Mouse (Mus musculus) heart, embryonic 15.5 days (tissue): ENCODE measurements around the gene Klf13. TPM values are rescaled to one million over a fixed set of nuclear protein-coding genes. Genes with fewer than 3 reads are reported as not detected.

ENCODE experiments used
- ATAC-seq: fragments of 200-750 bp; cut with Nextera tagmentation; replicated peaks from 2 replicates; pipeline ENCODE4 v1.8.0; 2017; ENCODE audit warnings: low read depth, moderate TSS enrichment; ENCODE audit not compliant: insufficient number of reproducible peaks, insufficient read depth, low FRiP score
- H3K27ac ChIP-seq: fragments of 300-500 bp; sonication (generic); 2 replicates; pipeline ENCODE4 v1.5.1; 2015; ENCODE audit warnings: mild to moderate bottlenecking, inconsistent platforms
- H3K27me3 ChIP-seq: fragments of 300-500 bp; sonication (generic); 2 replicates; pipeline ENCODE4 v1.6.1; 2015; ENCODE audit warnings: inconsistent platforms
- H3K36me3 ChIP-seq: fragments of 300-500 bp; sonication (generic); 2 replicates; pipeline ENCODE4 v1.6.1; 2015; ENCODE audit warnings: mild to moderate bottlenecking, inconsistent platforms
- H3K4me1 ChIP-seq: fragments of 300-500 bp; sonication (generic); replicated peaks from 2 replicates; pipeline ENCODE4 v1.6.1; 2015; ENCODE audit warnings: inconsistent platforms
- H3K4me2 ChIP-seq: fragments of 300-500 bp; sonication (generic); 2 replicates; pipeline ENCODE4 v1.6.1; 2015; ENCODE audit warnings: inconsistent platforms, mild to moderate bottlenecking, moderate library complexity
- H3K4me3 ChIP-seq: fragments of 300-500 bp; sonication (generic); 2 replicates; pipeline ENCODE4 v1.5.1; 2015; ENCODE audit warnings: mild to moderate bottlenecking, inconsistent platforms
- H3K9ac ChIP-seq: fragments of 300-500 bp; sonication (generic); 2 replicates; pipeline ENCODE4 v1.6.1; 2015; ENCODE audit warnings: mild to moderate bottlenecking, inconsistent platforms
- H3K9me3 ChIP-seq: fragments of 300-500 bp; sonication (generic); replicated peaks from 2 replicates; pipeline ENCODE4 v1.6.1; 2016; ENCODE audit warnings: inconsistent platforms
- WGBS: fragments of 180-500 bp; shearing (Covaris S2); methylation state at CpG from one replicate; pipeline ENCODE4 v1.1.7; 2015; ENCODE audit warnings: mixed read lengths; 5-methylcytosine and 5-hydroxymethylcytosine counted together
- polyA plus RNA-seq: library from polyadenylated mRNA; unstranded; fragments of >200 nt; fragmentation: Nextera tagmentation; extraction: Ambion mirVana; gene quantifications from 2 replicates; pipeline ENCODE4 v1.2.1, GENCODE M21; 2015

Gene Klf13
- polyA plus RNA-seq, 1 experiment from 2014 or later, result 23.4 TPM

- Histone ChIP-seq H3K9ac (no peak overlapping the region), H3K4me2 (peak overlapping the region; percentile 42), H3K27me3 (no peaks in the 10 kb centered on the region), H3K9me3 (no peaks in the 10 kb centered on the region), H3K27ac (no peak overlapping the region), H3K4me3 (no peak overlapping the region), H3K36me3 (no peaks in the 10 kb centered on the region), H3K4me1 (peaks cover 18% of the 10 kb centered on the region)
- no peak for ATAC-seq
- WGBS, result 28% methylated on average over 12 of the region's 12 CpGs
These were observed 64.8 kb downstream of the Klf13 start for GRCm38 (mm10) chr7:63873880-63874279.

- Histone ChIP-seq H3K9me3 (no peaks in the 10 kb centered on the region), H3K27me3 (no peaks in the 10 kb centered on the region), H3K4me1 (peaks cover 14% of the 10 kb centered on the region), H3K4me2 (no peak overlapping the region), H3K36me3 (no peaks in the 10 kb centered on the region), H3K9ac (no peak overlapping the region), H3K4me3 (no peak overlapping the region), H3K27ac (no peak overlapping the region)
- 75% methylated on average over 6 of the region's 6 CpGs for WGBS
- no peak for ATAC-seq
These were observed 67.0 kb downstream of the Klf13 start for GRCm38 (mm10) chr7:63871698-63872097.

- Histone ChIP-seq H3K4me3 (no peak overlapping the region), H3K4me1 (no peaks in the 10 kb centered on the region)
- ATAC-seq, result no peak
These were observed 70.3 kb downstream of the Klf13 start for GRCm38 (mm10) chr7:63868356-63868918.

GRCm38 (mm10) chr7:63865911-63866310, 72.8 kb downstream of the Klf13 start:
- H3K27me3 ChIP-seq, result no peaks in the 10 kb centered on the region
- no peaks in the 10 kb centered on the region for H3K36me3 ChIP-seq
- ATAC-seq, result no peak
- WGBS, result 89% methylated on average over 4 of the region's 4 CpGs
- no peak overlapping the region for H3K27ac ChIP-seq
- no peak overlapping the region for H3K9ac ChIP-seq
- no peaks in the 10 kb centered on the region for H3K4me1 ChIP-seq
- no peaks in the 10 kb centered on the region for H3K9me3 ChIP-seq
- no peak overlapping the region for H3K4me2 ChIP-seq
- no peak overlapping the region for H3K4me3 ChIP-seq

More at GRCm38 (mm10) chr7:63868356-63868918, 70.3 kb downstream of the Klf13 start:
- WGBS, result 37% methylated on average over 6 of the region's 6 CpGs
- Histone ChIP-seq H3K27ac (no peak overlapping the region), H3K27me3 (no peaks in the 10 kb centered on the region), H3K4me2 (no peak overlapping the region), H3K9me3 (no peaks in the 10 kb centered on the region), H3K36me3 (no peaks in the 10 kb centered on the region), H3K9ac (no peak overlapping the region)

GRCm38 (mm10) chr7:63863046-63863445, 75.7 kb downstream of the Klf13 start:
- no peak overlapping the region for H3K9ac ChIP-seq

GRCm38 (mm10) chr7:63861123-63861522, 77.6 kb downstream of the Klf13 start:
- peaks cover 10% of the 10 kb centered on the region for H3K4me1 ChIP-seq
- H3K9ac ChIP-seq, result no peak overlapping the region
- H3K9me3 ChIP-seq, result no peaks in the 10 kb centered on the region
- ATAC-seq, result no peak
- 71% methylated on average over 6 of the region's 6 CpGs for WGBS
- H3K4me3 ChIP-seq, result no peak overlapping the region
- H3K27ac ChIP-seq, result no peak overlapping the region
- H3K4me2 ChIP-seq, result no peak overlapping the region
- no peaks in the 10 kb centered on the region for H3K36me3 ChIP-seq
- H3K27me3 ChIP-seq, result no peaks in the 10 kb centered on the region

More at GRCm38 (mm10) chr7:63863046-63863445, 75.7 kb downstream of the Klf13 start:
- Histone ChIP-seq H3K36me3 (no peaks in the 10 kb centered on the region), H3K9me3 (no peaks in the 10 kb centered on the region), H3K4me2 (no peak overlapping the region), H3K27me3 (no peaks in the 10 kb centered on the region), H3K27ac (no peak overlapping the region), H3K4me1 (peaks cover 10% of the 10 kb centered on the region), H3K4me3 (no peak overlapping the region)
- 56% methylated on average over 1 of the region's 1 CpGs for WGBS
- no peak for ATAC-seq

- no peak overlapping the region for H3K27ac ChIP-seq
- ATAC-seq, result peak; percentile 82
These were observed 80.1 kb downstream of the Klf13 start for GRCm38 (mm10) chr7:63858571-63859152.

GRCm38 (mm10) chr7:63857771-63858417, 80.8 kb downstream of the Klf13 start:
- no peak for ATAC-seq

More at GRCm38 (mm10) chr7:63858571-63859152, 80.1 kb downstream of the Klf13 start:
- Histone ChIP-seq H3K27me3 (no peaks in the 10 kb centered on the region), H3K4me3 (peak overlapping the region; percentile 51), H3K9me3 (no peaks in the 10 kb centered on the region), H3K9ac (peak overlapping the region; percentile 48), H3K4me1 (peaks cover 10% of the 10 kb centered on the region), H3K4me2 (peak overlapping the region; percentile 76), H3K36me3 (no peaks in the 10 kb centered on the region)
- WGBS, result 4% methylated on average over 22 of the region's 22 CpGs

GRCm38 (mm10) chr7:63855283-63855682, 83.4 kb downstream of the Klf13 start:
- Histone ChIP-seq H3K4me1 (peaks cover 10% of the 10 kb centered on the region), H3K4me3 (no peak overlapping the region), H3K27ac (no peak overlapping the region), H3K36me3 (no peaks in the 10 kb centered on the region), H3K4me2 (no peak overlapping the region), H3K9me3 (no peaks in the 10 kb centered on the region), H3K27me3 (no peaks in the 10 kb centered on the region), H3K9ac (no peak overlapping the region)
- no peak for ATAC-seq
- 57% methylated on average over 4 of the region's 4 CpGs for WGBS

More at GRCm38 (mm10) chr7:63857771-63858417, 80.8 kb downstream of the Klf13 start:
- H3K9me3 ChIP-seq, result no peaks in the 10 kb centered on the region
- 78% methylated on average over 17 of the region's 17 CpGs for WGBS
- H3K27ac ChIP-seq, result no peak overlapping the region
- no peak overlapping the region for H3K9ac ChIP-seq
- peak overlapping the region; percentile 76; the same call in 1 of the 2 replicates for H3K4me2 ChIP-seq
- H3K36me3 ChIP-seq, result no peaks in the 10 kb centered on the region
- H3K4me3 ChIP-seq, result no peak overlapping the region
- no peaks in the 10 kb centered on the region for H3K27me3 ChIP-seq
- H3K4me1 ChIP-seq, result peaks cover 10% of the 10 kb centered on the region

GRCm38 (mm10) chr7:63851841-63852533, 86.7 kb downstream of the Klf13 start:
- no peaks in the 10 kb centered on the region for H3K4me1 ChIP-seq
- ATAC-seq, result no peak
- 39% methylated on average over 7 of the region's 7 CpGs for WGBS
- no peaks in the 10 kb centered on the region for H3K36me3 ChIP-seq
- no peaks in the 10 kb centered on the region for H3K27me3 ChIP-seq
- no peak overlapping the region for H3K4me3 ChIP-seq
- H3K9me3 ChIP-seq, result no peaks in the 10 kb centered on the region
- no peak overlapping the region for H3K9ac ChIP-seq
- H3K27ac ChIP-seq, result no peak overlapping the region
- no peak overlapping the region for H3K4me2 ChIP-seq
